Mouse (Mus musculus): ENCODE measurements around the gene Ranbp3. TPM values are rescaled to one million over a fixed set of nuclear protein-coding genes. Genes with fewer than 3 reads are reported as not detected.

The Ranbp3 gene
- 71.4 and 81.5 TPM in 2 replicates for polyA plus RNA-seq (2015; fragmentation: Nextera tagmentation; extraction: Ambion mirVana)

GRCm38 (mm10) chr17:56672941-56673646 lies at the start of gene Ranbp3:
TSS of gene Ranbp3 (plus strand) at chr17:56673294.

GRCm38 (mm10) chr17:56626754-56627470 lies 46.2 kb upstream of the Ranbp3 start, which contains the start of gene Lonp1:
TSS of gene Lonp1 (minus strand) at chr17:56626887.

DNA sequence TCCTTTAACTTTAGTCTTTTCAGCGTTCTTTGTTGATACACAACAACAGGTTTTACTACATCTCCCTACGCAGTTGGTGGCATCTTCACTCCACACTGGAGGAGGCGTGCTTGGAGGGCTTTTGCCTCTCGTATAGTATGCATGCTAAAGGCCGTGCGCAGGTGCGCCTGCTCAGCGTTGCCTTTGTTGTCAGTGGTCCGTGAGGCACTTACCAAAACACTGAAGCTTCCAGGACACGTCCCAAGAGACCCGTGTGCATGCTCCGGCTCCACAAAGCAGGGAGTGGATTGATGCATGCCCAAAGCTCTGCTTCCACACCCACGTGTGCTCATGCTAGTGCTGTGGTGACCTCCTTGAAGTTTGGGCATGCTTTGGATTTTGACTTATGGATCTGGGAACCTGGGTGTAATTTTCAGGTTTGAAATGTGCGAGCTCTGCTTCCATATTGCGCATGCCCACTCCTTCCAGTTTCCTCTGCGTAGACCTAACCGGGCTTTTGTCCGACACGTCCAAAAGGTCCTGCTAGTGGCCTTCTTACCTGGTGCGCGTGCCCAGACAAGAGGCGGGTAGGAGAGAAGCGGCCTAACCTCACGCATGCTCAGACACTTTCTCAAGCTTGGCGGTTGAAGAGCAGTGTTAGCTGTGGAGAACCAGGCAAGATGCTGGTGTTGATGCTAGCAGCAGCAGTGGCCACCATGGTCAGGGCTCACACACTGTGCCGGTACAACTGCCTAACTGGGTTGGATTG lies 45.4 kb upstream of the Ranbp3 start, which contains the start of gene Catsperd:
Gene Catsperd (plus strand): TSS at position 614 of the 748 bp plus-strand sequence.

GRCm38 (mm10) chr17:56717363-56718058 lies 44.4 kb downstream of the Ranbp3 start, which contains the start of the genes Ndufa11 and Vmac:
TSS of gene Ndufa11 (plus strand) at chr17:56717767.
TSS of gene Vmac (minus strand) at chr17:56718022.

GRCm38 (mm10) chr17:56757416-56758123 lies 84.5 kb downstream of the Ranbp3 start, which contains the start of gene Nrtn:
TSS of gene Nrtn (minus strand) at chr17:56757530.

Other genes starting within 250 kb of the Ranbp3 start
- 159 and 196 TPM in 2 replicates for gene Ptprs, start 196.8 kb upstream of the Ranbp3 start, polyA plus RNA-seq (2015; fragmentation: Nextera tagmentation; extraction: Ambion mirVana)
- gene Znrf4, start 160.9 kb upstream of the Ranbp3 start, polyA plus RNA-seq (2015; fragmentation: Nextera tagmentation; extraction: Ambion mirVana): not detected in 2 replicates
- 0.36 and 0.84 TPM in 2 replicates for gene Gm20219, start 118.9 kb upstream of the Ranbp3 start, polyA plus RNA-seq (2015; fragmentation: Nextera tagmentation; extraction: Ambion mirVana)
- 42.3 and 55.9 TPM in 2 replicates for gene Safb2, start 88.7 kb upstream of the Ranbp3 start, polyA plus RNA-seq (2015; fragmentation: Nextera tagmentation; extraction: Ambion mirVana)
- gene Safb, start 88.5 kb upstream of the Ranbp3 start, polyA plus RNA-seq (2015; fragmentation: Nextera tagmentation; extraction: Ambion mirVana): 71.8 and 80.4 TPM in 2 replicates
- 234 and 256 TPM in 2 replicates for gene 2410015M20Rik, start 63.5 kb upstream of the Ranbp3 start, polyA plus RNA-seq (2015; fragmentation: Nextera tagmentation; extraction: Ambion mirVana)
- 1,131 and 1,363 TPM in 2 replicates for gene Rpl36, start 59.9 kb upstream of the Ranbp3 start, polyA plus RNA-seq (2015; fragmentation: Nextera tagmentation; extraction: Ambion mirVana)
- gene Lonp1, start 46.4 kb upstream of the Ranbp3 start, polyA plus RNA-seq (2015; fragmentation: Nextera tagmentation; extraction: Ambion mirVana): 42.0 and 44.9 TPM in 2 replicates
- gene Catsperd, start 45.2 kb upstream of the Ranbp3 start, polyA plus RNA-seq (2015; fragmentation: Nextera tagmentation; extraction: Ambion mirVana): 0.87 and 0.97 TPM in 2 replicates
- gene Ndufa11, start 44.5 kb downstream of the Ranbp3 start, polyA plus RNA-seq (2015; fragmentation: Nextera tagmentation; extraction: Ambion mirVana): 830 and 877 TPM in 2 replicates
- gene Vmac, start 44.7 kb downstream of the Ranbp3 start, polyA plus RNA-seq (2015; fragmentation: Nextera tagmentation; extraction: Ambion mirVana): 13.2 and 19.0 TPM in 2 replicates
- gene Nrtn, start 84.2 kb downstream of the Ranbp3 start, polyA plus RNA-seq (2015; fragmentation: Nextera tagmentation; extraction: Ambion mirVana): 6.2 and 7.9 TPM in 2 replicates
- 85.8 and 101 TPM in 2 replicates for gene Dus3l, start 91.5 kb downstream of the Ranbp3 start, polyA plus RNA-seq (2015; fragmentation: Nextera tagmentation; extraction: Ambion mirVana)
- gene Prr22, start 97.0 kb downstream of the Ranbp3 start, polyA plus RNA-seq (2015; fragmentation: Nextera tagmentation; extraction: Ambion mirVana): 0.33 and 0.53 TPM in 2 replicates
- gene Rfx2, start 157.7 kb downstream of the Ranbp3 start, polyA plus RNA-seq (2015; fragmentation: Nextera tagmentation; extraction: Ambion mirVana): 3.5 and 4.8 TPM in 2 replicates
- not detected in 2 replicates for gene Acsbg2, start 201.2 kb downstream of the Ranbp3 start, polyA plus RNA-seq (2015; fragmentation: Nextera tagmentation; extraction: Ambion mirVana)
- 0.15 and 0.24 TPM in 2 replicates for gene 1700061G19Rik, start 202.2 kb downstream of the Ranbp3 start, polyA plus RNA-seq (2015; fragmentation: Nextera tagmentation; extraction: Ambion mirVana)